ENCODE assay signal across 26 mouse cellular contexts in genomic region chr13:60400764-60401487, GRCm38 (mm10).
DNase-seq lines count a peak whose midpoint lies in the region; ATAC-seq and TF ChIP-seq lines count a peak whose summit lies in the region.
"Had no signal": no experiment of that assay in that cellular context is flagged by ENCODE, and none has a peak within 500 bp of the region (broad histone marks: within the 10 kb centered on the region; RNA-seq: fewer than 3 reads in every experiment).

No protein-coding gene starts in this region.

- no peaks in the 10 kb centered on the region for H3K36me3 ChIP-seq in heart, adult 2 months (ENCODE audit: control insufficient read depth, insufficient read depth, low read length)
- H3K36me3 ChIP-seq in limb, embryonic 14.5 days (ENCODE audit: control insufficient read depth, insufficient read depth, low read length): no peaks in the 10 kb centered on the region
- H3K36me3 ChIP-seq: forebrain, embryonic 15.5 days; hindbrain, embryonic 13.5 days; midbrain, embryonic 15.5 days had no signal

- H3K27ac ChIP-seq in heart, adult 2 months: no peak overlapping the region
- H3K27ac ChIP-seq in limb, embryonic 14.5 days (replicated peaks; ENCODE audit: low read depth, low read length): peak overlapping the region; percentile 71
- H3K27ac ChIP-seq: forebrain, embryonic 15.5 days; hindbrain, embryonic 13.5 days; left cerebral cortex, adult 2 months; midbrain, embryonic 15.5 days had no signal

- peaks cover 3% of the 10 kb centered on the region; the same call in 1 of the 2 replicates for H3K9me3 ChIP-seq in limb, embryonic 14.5 days (ENCODE audit: control insufficient read depth, low read length)
- H3K9me3 ChIP-seq: forebrain, embryonic 15.5 days; hindbrain, embryonic 13.5 days; midbrain, embryonic 15.5 days had no signal

- H3K4me3 ChIP-seq in heart, adult 2 months: no peak overlapping the region
- H3K4me3 ChIP-seq in limb, embryonic 14.5 days (replicated peaks; ENCODE audit: low read length): no peak overlapping the region
- H3K4me3 ChIP-seq: forebrain, embryonic 15.5 days; hindbrain, embryonic 13.5 days; left cerebral cortex, adult 2 months; megakaryocyte, embryonic 14.5 days; midbrain, embryonic 15.5 days; myocyte had no signal

- ATAC-seq in limb, embryonic 14.5 days (ENCODE audit: low FRiP score, low read depth): peak; percentile 63
- ATAC-seq in erythroblast, adult 5-6 weeks (replicated peaks; ENCODE audit: low FRiP score, poor library complexity, severe bottlenecking): no peak
- ATAC-seq: forebrain, embryonic 15.5 days; inflammation-experienced regulatory T-cells, adult 6 months; midbrain, embryonic 15.5 days; Patski had no signal

- intact Hi-C loops in heart, adult 2 months (cut with DNase I): no loop called here

- H3K4me2 ChIP-seq in limb, embryonic 14.5 days (replicated peaks; ENCODE audit: low read depth, low read length, severe bottlenecking): no peak overlapping the region
- H3K4me2 ChIP-seq: forebrain, embryonic 15.5 days; heart, embryonic 11.5 days; hindbrain, embryonic 13.5 days; midbrain, embryonic 15.5 days had no signal

- no peak for TF ChIP-seq CTCF in heart, adult 2 months (IDR thresholded peaks at IDR 0.05)

- H3K4me1 ChIP-seq in heart, adult 2 months (ENCODE audit: control insufficient read depth, insufficient read depth, low read length): peaks cover 2% of the 10 kb centered on the region; the same call in 1 of the 2 replicates
- H3K4me1 ChIP-seq in limb, embryonic 14.5 days (ENCODE audit: control insufficient read depth, insufficient read depth, low read length): peaks cover 16% of the 10 kb centered on the region
- H3K4me1 ChIP-seq: forebrain, embryonic 15.5 days; hindbrain, embryonic 13.5 days; megakaryocyte, embryonic 14.5 days; midbrain, embryonic 15.5 days had no signal

- TF ChIP-seq POLR2A in heart, adult 2 months (IDR thresholded peaks at IDR 0.05; ENCODE audit: insufficient read depth, low read depth, low read length): no peak
- TF ChIP-seq POLR2A in limb, embryonic 14.5 days (IDR thresholded peaks at IDR 0.05; ENCODE audit: borderline replicate concordance, extremely low read depth, insufficient read depth, insufficient read length): no peak

- H3K79me2 ChIP-seq in heart, adult 2 months (replicated peaks; ENCODE audit: control insufficient read depth, insufficient read depth, low read length): no peaks in the 10 kb centered on the region

- no peak overlapping the region for H3K9ac ChIP-seq in heart, adult 2 months (ENCODE audit: low read depth, low read length)
- no peak overlapping the region for H3K9ac ChIP-seq in limb, embryonic 14.5 days (ENCODE audit: low read depth, low read length, severe bottlenecking)
- H3K9ac ChIP-seq: forebrain, embryonic 15.5 days; hindbrain, embryonic 13.5 days; midbrain, embryonic 15.5 days had no signal

- TF ChIP-seq EP300 in heart, adult 2 months (IDR thresholded peaks at IDR 0.05; ENCODE audit: insufficient read depth, low read depth, low read length): no peak

- DNase-seq in heart, adult 8-10 months (ENCODE audit: low spot score): peak; percentile 45
- no peak for DNase-seq in heart, adult 2 months
- DNase-seq in Muller cell, postnatal 12 days (ENCODE audit: inconsistent ontology term): peak; percentile 22
- peak; percentile 62 for DNase-seq in NIH3T3 (ENCODE audit: low read depth)
- peak; percentile 46 for DNase-seq in limb, embryonic 14.5 days (ENCODE audit: low spot score)
- DNase-seq in right cerebral cortex, postnatal 25 days: no peak
- DNase-seq: adrenal gland, adult 8-10 months; cerebellum, adult 11-12 months; cerebellum, postnatal 14 days; embryo, embryonic 11 days; kidney, adult 9 months; kidney, postnatal 36 days; layer of hippocampus, adult 9-11 months; liver; lung, adult 18-20 months; thymus, postnatal 14 days had no signal

- WGBS in heart, adult 2 months: 72% methylated on average over 3 of the region's 3 CpGs
- WGBS in limb, embryonic 14.5 days: 47% methylated on average over 3 of the region's 3 CpGs

- no peaks in the 10 kb centered on the region for H3K27me3 ChIP-seq in heart, adult 2 months (ENCODE audit: control insufficient read depth, insufficient read depth, low read length)
- no peaks in the 10 kb centered on the region for H3K27me3 ChIP-seq in limb, embryonic 14.5 days (ENCODE audit: control insufficient read depth, insufficient read depth, low read length)
- H3K27me3 ChIP-seq: forebrain, embryonic 15.5 days; hindbrain, embryonic 13.5 days; megakaryocyte, embryonic 14.5 days; midbrain, embryonic 15.5 days; Patski had no signal

Comparison
In these comparisons a context has a peak if more than half of its experiments do, and no peak if none do; other contexts are left out.
1. DNase-seq: peak in heart, adult 8-10 months (single experiment), Muller cell, postnatal 12 days (single experiment), NIH3T3 (single experiment) and limb, embryonic 14.5 days (single experiment); none in heart, adult 2 months (0 of 2) and right cerebral cortex, postnatal 25 days (single experiment).